ENCODE assay signal across 9 mouse cellular contexts in genomic region chr17:6691596-6691995, GRCm38 (mm10). TPM values are rescaled to one million over a fixed set of nuclear protein-coding genes. Genes with fewer than 3 reads are reported as not detected.
DNase-seq lines count a peak whose midpoint lies in the region; ATAC-seq and TF ChIP-seq lines count a peak whose summit lies in the region.
"Not testable (repeated sequence)": the region's sequence is repeated elsewhere in the genome, so short reads cannot be mapped to it uniquely, and the experiment has no call there.
"Had no signal": no experiment of that assay in that cellular context is flagged by ENCODE, and none has a peak within 500 bp of the region (broad histone marks: within the 10 kb centered on the region; RNA-seq: fewer than 3 reads in every experiment).

No protein-coding gene starts in this region.

- intact Hi-C loops in heart, postnatal 14 days (cut with DNase I) = not testable (repeated sequence)

- TF ChIP-seq EP300 in liver, embryonic 14.5 days (IDR thresholded peaks at IDR 0.05; ENCODE audit: low read depth) = not testable (repeated sequence)

- 16% methylated on average over 2 of the region's 2 CpGs for WGBS in forebrain, embryonic 10.5 days
- WGBS in liver, embryonic 14.5 days (ENCODE audit: insufficient replicate concordance) = 5% methylated on average over 2 of the region's 2 CpGs

- H3K4me3 ChIP-seq in E14TG2a.4 (replicated peaks; ENCODE audit: low read length); forebrain, embryonic 10.5 days; liver, embryonic 14.5 days (ENCODE audit: insufficient read depth in 1 of 2, low read depth in 2 of 2, low read length in 2 of 2): not testable (repeated sequence)

- H3K27me3 ChIP-seq in E14TG2a.4 (ENCODE audit: insufficient read depth, low read length); forebrain, embryonic 10.5 days (ENCODE audit: poor library complexity, severe bottlenecking); liver, embryonic 14.5 days (ENCODE audit: control insufficient read depth, insufficient read depth, low read length): not testable (repeated sequence)

- H3K27ac ChIP-seq in forebrain, embryonic 10.5 days; liver, embryonic 14.5 days: not testable (repeated sequence)

- TF ChIP-seq CTCF in E14TG2a.4 (conservative IDR thresholded peaks at IDR 0.05; ENCODE audit: low read length) = peak; percentile 45
- peak; percentile 76 for TF ChIP-seq CTCF in liver, embryonic 14.5 days (IDR thresholded peaks at IDR 0.05; ENCODE audit: low read depth)

- not testable (repeated sequence) for H3K4me1 ChIP-seq in E14TG2a.4 (replicated peaks; ENCODE audit: low read depth, low read length); forebrain, embryonic 10.5 days; liver, embryonic 14.5 days (replicated peaks; ENCODE audit: control insufficient read depth in 2 of 2, insufficient read depth in 2 of 2, low read length in 1 of 2)

- not testable (repeated sequence) for H3K4me2 ChIP-seq in liver, embryonic 14.5 days (ENCODE audit: low read depth)

- not testable (repeated sequence) for H3K9ac ChIP-seq in liver, embryonic 14.5 days (replicated peaks)

- peak; percentile 52 for DNase-seq in c-Kit-positive CD71-negative TER-119-negative erythroid progenitor cells, embryonic 14.5 days (ENCODE audit: low read depth)
- peak; percentile 20 for DNase-seq in forebrain, embryonic 10.5 days (ENCODE audit: extremely low spot score, low spot score)
- DNase-seq in heart, postnatal 14 days = peak; percentile 89 to 95
- DNase-seq in layer of hippocampus, adult 18-20 months (ENCODE audit: low spot score in 2 of 2) = peak; percentile 82 to 97
- not testable (repeated sequence) for DNase-seq in liver, embryonic 14.5 days (ENCODE audit: low read depth in 3 of 3, low spot score in 3 of 3)
- DNase-seq in thymus, adult 18-20 months = peak; percentile 79 to 89

- H3K36me3 ChIP-seq in E14TG2a.4 (ENCODE audit: insufficient read depth, low read length); forebrain, embryonic 10.5 days (replicated peaks); liver, embryonic 14.5 days (replicated peaks; ENCODE audit: control insufficient read depth, insufficient read depth, low read depth): not testable (repeated sequence)

- ATAC-seq in liver, embryonic 14.5 days (ENCODE audit: insufficient read depth) = not testable (repeated sequence)
- ATAC-seq in neutrophil, adult 5-6 weeks (ENCODE audit: extremely low read depth, insufficient number of reproducible peaks, low FRiP score, poor library complexity, severe bottlenecking) = peak; percentile 75

- not testable (repeated sequence) for H3K9me3 ChIP-seq in E14TG2a.4 (ENCODE audit: low read length); forebrain, embryonic 10.5 days; liver, embryonic 14.5 days (ENCODE audit: control insufficient read depth, low read length)

RNA-seq across cellular contexts. Expression of gene Sytl3, which starts 32.7 kb away (rescaled TPM):
- 0.24 TPM in 1 of 2 replicates, not detected in the other for polyA plus RNA-seq in forebrain, embryonic 10.5 days (2016; fragmentation: Nextera tagmentation; extraction: Ambion mirVana)
- total RNA-seq in heart, postnatal 14 days (2021) = 1 to 10 TPM in 1 of 2 experiments, under 1 TPM in 1; 0.24 to 2.9 TPM
- not detected for total RNA-seq in layer of hippocampus, adult 18-20 months (2021)
- 0.06 TPM in 1 of 2 replicates, not detected in the other for polyA plus RNA-seq in liver, embryonic 14.5 days (2012; rRNA removed)
- polyA plus RNA-seq in liver, embryonic 14.5 days (2014; fragmentation: Nextera tagmentation; extraction: Ambion mirVana) = 0.15 TPM in 1 of 2 replicates, not detected in the other
- total RNA-seq in neutrophil, adult 5-6 weeks (2017) = 5.5 and 6.4 TPM in 2 replicates
- polyA plus RNA-seq: myocyte had no signal

RNA-seq across cellular contexts. Expression of gene Dynlt1f, which starts 35.9 kb away (rescaled TPM):
- polyA plus RNA-seq in forebrain, embryonic 10.5 days (2016; fragmentation: Nextera tagmentation; extraction: Ambion mirVana) = 291 and 301 TPM in 2 replicates
- total RNA-seq in heart, postnatal 14 days (2021) = 10 to 100 TPM; 73.6 to 75.8 TPM
- total RNA-seq in layer of hippocampus, adult 18-20 months (2021) = 10 to 100 TPM; 16.2 to 20.1 TPM
- polyA plus RNA-seq in liver, embryonic 14.5 days (2012; rRNA removed) = 61.5 and 69.6 TPM in 2 replicates
- polyA plus RNA-seq in liver, embryonic 14.5 days (2014; fragmentation: Nextera tagmentation; extraction: Ambion mirVana) = 106 and 109 TPM in 2 replicates
- 122 and 128 TPM in 2 replicates for total RNA-seq in neutrophil, adult 5-6 weeks (2017)
